Mouse (Mus musculus) liver, adult 2 months (tissue): Measurements from ENCODE around the gene Frmd6. TPM values are rescaled to one million over a fixed set of nuclear protein-coding genes. Genes with fewer than 3 reads are reported as not detected.

ENCODE experiments used
- DNase-seq: peaks from one replicate; pipeline ENCODE4 v3.0.0-alpha.2; 2011; ENCODE audit warnings: low read depth, low spot score; ENCODE audit errors: extremely low read depth
- H3K27ac ChIP-seq: fragments of 200-500 bp; replicated peaks from 2 replicates; pipeline ENCODE4 v1.5.1; 2012; ENCODE audit warnings: low read depth, mild to moderate bottlenecking, control low read depth, inconsistent platforms, low read length; ENCODE audit not compliant: insufficient read depth
- H3K27me3 ChIP-seq: fragments of 200-500 bp; 2 replicates; pipeline ENCODE4 v1.6.1; 2012; ENCODE audit warnings: mild to moderate bottlenecking, moderate library complexity, low read length, inconsistent platforms; ENCODE audit not compliant: control insufficient read depth, insufficient read depth
- H3K36me3 ChIP-seq: fragments of 200-500 bp; 2 replicates; pipeline ENCODE4 v1.6.1; 2012; ENCODE audit warnings: low read length, inconsistent platforms; ENCODE audit not compliant: control insufficient read depth, insufficient read depth
- H3K4me1 ChIP-seq: fragments of 200-500 bp; 2 replicates; pipeline ENCODE4 v1.6.1; 2011; ENCODE audit warnings: low read length; ENCODE audit not compliant: control insufficient read depth, insufficient read depth
- H3K4me3 ChIP-seq: fragments of 200-500 bp; 2 replicates; pipeline ENCODE4 v1.5.1; 2011; ENCODE audit warnings: low read depth, mild to moderate bottlenecking, control low read depth, low read length, moderate library complexity; ENCODE audit not compliant: insufficient read depth
- H3K79me2 ChIP-seq: fragments of 200-500 bp; 2 replicates; pipeline ENCODE4 v1.6.1; 2012; ENCODE audit warnings: inconsistent platforms, mild to moderate bottlenecking, low read length, moderate library complexity; ENCODE audit not compliant: control insufficient read depth, insufficient read depth
- H3K9ac ChIP-seq: fragments of 200-500 bp; 2 replicates; pipeline ENCODE4 v1.6.1; 2012; ENCODE audit warnings: low read depth, mild to moderate bottlenecking, control low read depth, inconsistent platforms, low read length
- CTCF ChIP-seq: fragments of 200-500 bp; IDR thresholded peaks from 2 replicates; pipeline ENCODE4 v1.5.1; 2011; ENCODE audit warnings: low read depth, low read length, control low read depth
- POLR2A ChIP-seq: fragments of 200-500 bp; IDR thresholded peaks from 2 replicates; pipeline ENCODE4 v1.6.1; 2011; ENCODE audit warnings: low read length, control low read depth; ENCODE audit not compliant: insufficient read depth; ENCODE audit errors: extremely low read depth
- WGBS: fragments of 180-500 bp; shearing (Covaris S2); methylation state at CpG from one replicate; pipeline ENCODE4 v1.1.7; 2018; 5-methylcytosine and 5-hydroxymethylcytosine counted together
- polyA plus RNA-seq: library from polyadenylated mRNA; depleted of rRNA; stranded (reverse); fragments of >200 nt; gene quantifications from 2 replicates; pipeline ENCODE4 v1.2.3, GENCODE M21; 2012; rRNA removed
- total RNA-seq: library from RNA; depleted of rRNA; stranded (reverse); fragments of >200 nt; gene quantifications from 2 replicates; pipeline ENCODE4 v1.2.3, GENCODE M21; 2014; rRNA removed

Gene Frmd6
- total and polyA plus RNA-seq, 2 experiments: 1.4 to 3.0 TPM

- H3K27ac ChIP-seq: peak overlapping the region; percentile 78
- H3K4me1 ChIP-seq: peaks cover 2% of the 10 kb centered on the region; the same call in 1 of the 2 replicates
- H3K36me3 ChIP-seq: no peaks in the 10 kb centered on the region; the same call in 1 of the 2 replicates
- H3K27me3 ChIP-seq: no peaks in the 10 kb centered on the region
- no peak for TF ChIP-seq POLR2A
- TF ChIP-seq CTCF: no peak
- H3K9ac ChIP-seq: peak overlapping the region; percentile 75
- no peak for DNase-seq
- H3K79me2 ChIP-seq: peaks cover 8% of the 10 kb centered on the region
- H3K4me3 ChIP-seq: peak overlapping the region; percentile 95
- 25% methylated on average over 12 of the region's 12 CpGs for WGBS
These were observed 111.8 kb downstream of the Frmd6 start for GRCm38 (mm10) chr12:70937150-70937549.

- H3K4me3 ChIP-seq: peak within 1 kb of the TSS; percentile 95
- peaks cover 2% of the 10 kb centered on the region; the same call in 1 of the 2 replicates for H3K4me1 ChIP-seq
- peak within 1 kb of the TSS; percentile 78 for H3K27ac ChIP-seq
- TF ChIP-seq POLR2A: peak; percentile 65
- TF ChIP-seq CTCF: no peak
- H3K27me3 ChIP-seq: no peaks in the 10 kb centered on the region
- DNase-seq: peak; percentile 64
- peak within 1 kb of the TSS; percentile 97 for H3K9ac ChIP-seq
- under 1% methylated on average over 59 of the region's 59 CpGs for WGBS
- H3K36me3 ChIP-seq: peaks cover 5% of the 10 kb centered on the region; the same call in 1 of the 2 replicates
- peaks cover 8% of the 10 kb centered on the region for H3K79me2 ChIP-seq
These were observed 112.5 kb downstream of the Frmd6 start, which contains the start of gene Actr10 for GRCm38 (mm10) chr12:70937571-70938384. TSS of gene Actr10 (plus strand) at chr12:70937857.

- WGBS: 97% methylated on average over 7 of the region's 7 CpGs
- no peak overlapping the region for H3K9ac ChIP-seq
- peaks cover 15% of the 10 kb centered on the region for H3K36me3 ChIP-seq
- H3K27me3 ChIP-seq: no peaks in the 10 kb centered on the region
- no peak overlapping the region for H3K4me3 ChIP-seq
- no peak overlapping the region for H3K27ac ChIP-seq
- DNase-seq: no peak
- H3K4me1 ChIP-seq: peaks cover 2% of the 10 kb centered on the region; the same call in 1 of the 2 replicates
- peaks cover 8% of the 10 kb centered on the region for H3K79me2 ChIP-seq
- TF ChIP-seq CTCF: no peak
- TF ChIP-seq POLR2A: no peak
These were observed 115.5 kb downstream of the Frmd6 start for GRCm38 (mm10) chr12:70940806-70941205.

- no peak for DNase-seq
- Histone ChIP-seq H3K4me3 (no peak overlapping the region), H3K27me3 (no peaks in the 10 kb centered on the region), H3K36me3 (peaks cover 23% of the 10 kb centered on the region), H3K79me2 (no peaks in the 10 kb centered on the region; the same call in 1 of the 2 replicates), H3K4me1 (no peaks in the 10 kb centered on the region; the same call in 1 of the 2 replicates), H3K27ac (no peak overlapping the region), H3K9ac (no peak overlapping the region)
- TF ChIP-seq CTCF: no peak
- TF ChIP-seq POLR2A: no peak
- 92% methylated on average over 5 of the region's 5 CpGs for WGBS
These were observed 118.9 kb downstream of the Frmd6 start for GRCm38 (mm10) chr12:70944181-70944580.

GRCm38 (mm10) chr12:70946585-70947256 is 121.4 kb downstream of the Frmd6 start:
- no peak overlapping the region for H3K9ac ChIP-seq
- no peaks in the 10 kb centered on the region; the same call in 1 of the 2 replicates for H3K79me2 ChIP-seq
- TF ChIP-seq CTCF (no peak), POLR2A (no peak)
- no peak overlapping the region for H3K27ac ChIP-seq
- H3K27me3 ChIP-seq: no peaks in the 10 kb centered on the region
- 82% methylated on average over 10 of the region's 10 CpGs for WGBS
- peaks cover 31% of the 10 kb centered on the region for H3K36me3 ChIP-seq
- H3K4me3 ChIP-seq: no peak overlapping the region
- DNase-seq: peak; percentile 18
- H3K4me1 ChIP-seq: no peaks in the 10 kb centered on the region

Other genes with a start within 250 kb of the Frmd6 start
- gene Actr10, start 112.3 kb downstream of the Frmd6 start, total RNA-seq: 26.8 and 31.0 TPM in 2 replicates
- gene Actr10, start 112.3 kb downstream of the Frmd6 start, polyA plus RNA-seq: 17.3 and 19.2 TPM in 2 replicates
- 204 and 240 TPM in 2 replicates for gene Psma3, start 149.1 kb downstream of the Frmd6 start, total RNA-seq
- 27.7 and 28.9 TPM in 2 replicates for gene Psma3, start 149.1 kb downstream of the Frmd6 start, polyA plus RNA-seq
- 6.6 and 6.8 TPM in 2 replicates for gene Arid4a, start 190.5 kb downstream of the Frmd6 start, total RNA-seq
- 1.3 TPM in 2 replicates for gene Arid4a, start 190.5 kb downstream of the Frmd6 start, polyA plus RNA-seq